18 mouse cellular contexts compared by ENCODE assay signal in the genomic region with DNA sequence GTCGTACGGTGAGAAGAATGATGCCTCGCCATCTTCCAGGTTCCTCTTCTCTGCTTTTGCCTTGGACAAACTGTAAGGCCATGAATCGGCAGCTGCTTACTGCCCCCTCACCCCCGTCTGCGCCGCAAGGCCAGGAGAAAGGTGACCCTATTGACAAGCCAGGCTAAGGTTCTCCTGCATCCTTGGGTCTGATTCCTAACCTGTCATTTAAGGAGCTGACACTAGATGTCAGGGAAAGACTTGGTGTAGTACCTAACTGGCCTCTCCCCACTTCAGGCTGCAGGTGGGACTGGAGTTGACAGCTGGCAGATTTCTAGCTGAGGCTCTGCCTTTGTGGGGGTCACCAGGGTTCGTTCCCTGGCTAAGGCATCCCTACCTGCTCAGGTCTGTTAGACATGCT.
"Had no signal": no experiment of that assay in that cellular context is flagged by ENCODE, and none has a peak within 500 bp of the region (broad histone marks: within the 10 kb centered on the region; RNA-seq: fewer than 3 reads in every experiment).

No protein-coding gene starts in this region.

- H3K36me3 ChIP-seq: kidney, embryonic 15.5 days; liver, embryonic 13.5 days; neural tube, embryonic 13.5 days; stomach, embryonic 15.5 days had no signal

- H3K9ac ChIP-seq: kidney, embryonic 15.5 days; liver, embryonic 13.5 days; neural tube, embryonic 13.5 days; stomach, embryonic 15.5 days had no signal

- H3K4me1 ChIP-seq: kidney, embryonic 15.5 days; liver, embryonic 13.5 days; neural tube, embryonic 13.5 days; stomach, embryonic 15.5 days had no signal

- H3K9me3 ChIP-seq: kidney, embryonic 15.5 days; liver, embryonic 13.5 days; neural tube, embryonic 13.5 days; stomach, embryonic 15.5 days had no signal

- H3K4me2 ChIP-seq: kidney, embryonic 15.5 days; liver, embryonic 13.5 days; midbrain, embryonic 11.5 days; neural tube, embryonic 13.5 days; stomach, embryonic 15.5 days had no signal

- DNase-seq: kidney, adult 8-10 months; kidney, postnatal 14 days; layer of hippocampus, postnatal 36 days; liver, embryonic 13.5 days; lung, adult 2 months; lung, postnatal 14 days; lung, postnatal 4 days; midbrain, embryonic 14.5 days; retina, postnatal 1 day; right cerebral cortex, postnatal 25 days; spleen, adult 18-20 months; thymus, postnatal 25 days had no signal

- H3K4me3 ChIP-seq: kidney, embryonic 15.5 days; left cerebral cortex, adult 2 months; liver, embryonic 13.5 days; myocyte; neural tube, embryonic 13.5 days; stomach, embryonic 15.5 days had no signal

- H3K27ac ChIP-seq: kidney, embryonic 15.5 days; left cerebral cortex, adult 2 months; liver, embryonic 13.5 days; neural tube, embryonic 13.5 days; stomach, embryonic 15.5 days had no signal

- H3K27me3 ChIP-seq: kidney, embryonic 15.5 days; liver, embryonic 13.5 days; neural tube, embryonic 13.5 days; stomach, embryonic 15.5 days had no signal
